ENCODE assay signal across 18 mouse cellular contexts in genomic region chr1:58602681-58603080, GRCm38 (mm10).
"Had no signal": no experiment of that assay in that cellular context is flagged by ENCODE, and none has a peak within 500 bp of the region (broad histone marks: within the 10 kb centered on the region; RNA-seq: fewer than 3 reads in every experiment).

No protein-coding gene starts in this region.

- H3K4me2 ChIP-seq: liver, embryonic 11.5 days; liver, embryonic 15.5 days; lung, embryonic 15.5 days; midbrain, embryonic 11.5 days had no signal

- H3K27ac ChIP-seq: kidney, postnatal 0 days; layer of hippocampus, adult 2 months; left cerebral cortex, adult 2 months; liver, embryonic 15.5 days; lung, embryonic 15.5 days had no signal

- H3K27me3 ChIP-seq: liver, embryonic 15.5 days; lung, embryonic 15.5 days had no signal

- H3K9me3 ChIP-seq: liver, embryonic 15.5 days; lung, embryonic 15.5 days had no signal

- DNase-seq: kidney, adult 8-10 months; layer of hippocampus, adult 9-11 months; layer of hippocampus, postnatal 36 days; lung, adult 18-20 months; lung, postnatal 10 days; lung, postnatal 36 days; midbrain, embryonic 14.5 days; right cerebral cortex, postnatal 25 days; thymus, adult 18-20 months; thymus, postnatal 36 days had no signal

- H3K4me1 ChIP-seq: liver, embryonic 15.5 days; lung, embryonic 15.5 days had no signal

- H3K4me3 ChIP-seq: layer of hippocampus, adult 2 months; left cerebral cortex, adult 2 months; liver, embryonic 15.5 days; lung, embryonic 15.5 days had no signal

- H3K9ac ChIP-seq: liver, embryonic 15.5 days; lung, embryonic 15.5 days had no signal

- H3K36me3 ChIP-seq: liver, embryonic 15.5 days; lung, embryonic 15.5 days had no signal

- ATAC-seq: intestine, embryonic 16.5 days had no signal
